Mouse (Mus musculus): Measurements from ENCODE around the gene Ms4a15.
A peak's percentile ranks its signal among the peaks of the same experiment; 100 is the strongest.

The Ms4a15 gene

GRCm38 (mm10) chr19:10959978-10960346 lies 33.1 kb downstream of the Ms4a15 start:
- no peak for DNase-seq (ENCODE audit: low spot score in 2 of 2)

- DNase-seq (ENCODE audit: low spot score in 2 of 2) = peak; percentile 37 to 63
Measured at GRCm38 (mm10) chr19:10959085-10959977, 33.7 kb downstream of the Ms4a15 start.

- DNase-seq (ENCODE audit: low spot score in 2 of 2) = no peak
Measured at GRCm38 (mm10) chr19:10952021-10952939, 40.8 kb downstream of the Ms4a15 start.

- no peak for DNase-seq (ENCODE audit: low spot score in 2 of 2)
Measured at GRCm38 (mm10) chr19:10949558-10949957, 43.5 kb downstream of the Ms4a15 start.

GRCm38 (mm10) chr19:10949112-10949511 lies 43.9 kb downstream of the Ms4a15 start, which contains the start of gene Ccdc86:
Gene Ccdc86, minus strand, starts transcription at chr19:10949266.
- DNase-seq (ENCODE audit: low spot score in 2 of 2) = peak; percentile 94 to 96

GRCm38 (mm10) chr19:10948416-10948815 lies 44.6 kb downstream of the Ms4a15 start:
- no peak for DNase-seq (ENCODE audit: low spot score in 2 of 2)

- DNase-seq (ENCODE audit: low spot score in 2 of 2) = no peak
Measured at GRCm38 (mm10) chr19:10947219-10947618, 45.8 kb downstream of the Ms4a15 start.

GRCm38 (mm10) chr19:10946506-10946905 lies 46.5 kb downstream of the Ms4a15 start:
- no peak for DNase-seq (ENCODE audit: low spot score in 2 of 2)

GRCm38 (mm10) chr19:10943955-10944354 lies 49.1 kb downstream of the Ms4a15 start:
- DNase-seq (ENCODE audit: low spot score in 2 of 2) = no peak

- DNase-seq (ENCODE audit: low spot score in 2 of 2) = no peak
Measured at GRCm38 (mm10) chr19:10940801-10941457, 52.1 kb downstream of the Ms4a15 start.

GRCm38 (mm10) chr19:10940097-10940800 lies 52.8 kb downstream of the Ms4a15 start:
- peak; percentile 33 to 41 for DNase-seq (ENCODE audit: low spot score in 2 of 2)

- DNase-seq (ENCODE audit: low spot score in 2 of 2) = no peak
Measured at GRCm38 (mm10) chr19:10938771-10939170, 54.3 kb downstream of the Ms4a15 start.

GRCm38 (mm10) chr19:10937110-10937563 lies 55.9 kb downstream of the Ms4a15 start, which contains the start of gene Ptgdr2:
Gene Ptgdr2, plus strand, starts transcription at chr19:10937160.
- no peak for DNase-seq (ENCODE audit: low spot score in 2 of 2)

- DNase-seq (ENCODE audit: low spot score in 2 of 2) = no peak
Measured at GRCm38 (mm10) chr19:10936077-10936476, 57.0 kb downstream of the Ms4a15 start.

GRCm38 (mm10) chr19:10935029-10935428 lies 58.0 kb downstream of the Ms4a15 start:
- no peak for DNase-seq (ENCODE audit: low spot score in 2 of 2)

GRCm38 (mm10) chr19:10930641-10931040 lies 62.4 kb downstream of the Ms4a15 start:
- DNase-seq (ENCODE audit: low spot score in 2 of 2) = no peak
